Mouse (Mus musculus): ENCODE measurements around the gene Rufy1. TPM values are rescaled to one million over a fixed set of nuclear protein-coding genes. Genes with fewer than 3 reads are reported as not detected.

The Rufy1 gene
- total and polyA plus RNA-seq, 2 experiments from 2014 or later, result 11.3 to 19.9 TPM

GRCm38 (mm10) chr11:50374286-50375015 is 56.5 kb downstream of the Rufy1 start:
- Histone ChIP-seq H3K9me3 (ENCODE audit: low read length) (no peaks in the 10 kb centered on the region), H3K4me3 (ENCODE audit: low read depth, low read length) (no peak overlapping the region), H3K27me3 (ENCODE audit: insufficient read depth, low read length) (no peaks in the 10 kb centered on the region), H3K27ac (ENCODE audit: low read depth, low read length) (no peak overlapping the region), H3K4me2 (ENCODE audit: low read depth, low read length, poor library complexity, severe bottlenecking) (no peak overlapping the region), H3K36me3 (ENCODE audit: insufficient read depth, low read length) (no peaks in the 10 kb centered on the region; the same call in 1 of the 2 replicates), H3K4me1 (ENCODE audit: insufficient read depth, low read length) (peaks cover 7% of the 10 kb centered on the region; the same call in 1 of the 2 replicates), H3K9ac (replicated peaks; ENCODE audit: low read length, poor library complexity, severe bottlenecking) (no peak overlapping the region)
- no peak for ATAC-seq (ENCODE audit: low FRiP score)
- 67% methylated on average over 13 of the region's 13 CpGs for WGBS
- no peak for TF ChIP-seq CTCF (IDR thresholded peaks at IDR 0.05)
- no peak for DNase-seq (ENCODE audit: low spot score)

GRCm38 (mm10) chr11:50373621-50374020 is 57.3 kb downstream of the Rufy1 start:
- TF ChIP-seq CTCF (IDR thresholded peaks at IDR 0.05), result no peak
- Histone ChIP-seq H3K9me3 (ENCODE audit: low read length) (no peaks in the 10 kb centered on the region), H3K36me3 (ENCODE audit: insufficient read depth, low read length) (no peaks in the 10 kb centered on the region), H3K27ac (ENCODE audit: low read depth, low read length) (no peak overlapping the region), H3K4me2 (ENCODE audit: low read depth, low read length, poor library complexity, severe bottlenecking) (no peak overlapping the region), H3K4me1 (ENCODE audit: insufficient read depth, low read length) (peaks cover 7% of the 10 kb centered on the region; the same call in 1 of the 2 replicates), H3K4me3 (ENCODE audit: low read depth, low read length) (no peak overlapping the region), H3K9ac (replicated peaks; ENCODE audit: low read length, poor library complexity, severe bottlenecking) (no peak overlapping the region), H3K27me3 (ENCODE audit: insufficient read depth, low read length) (no peaks in the 10 kb centered on the region)
- 92% methylated on average over 1 of the region's 1 CpGs for whole genome bisulfite sequencing
- DNase-seq (ENCODE audit: low spot score) (no peak), ATAC-seq (ENCODE audit: low FRiP score) (no peak)

GRCm38 (mm10) chr11:50373086-50373485 is 57.8 kb downstream of the Rufy1 start:
- H3K9ac ChIP-seq (replicated peaks; ENCODE audit: low read length, poor library complexity, severe bottlenecking), result no peak overlapping the region
- no peak overlapping the region for H3K4me3 ChIP-seq (ENCODE audit: low read depth, low read length)
- H3K4me1 ChIP-seq (ENCODE audit: insufficient read depth, low read length), result peaks cover 7% of the 10 kb centered on the region; the same call in 1 of the 2 replicates
- ATAC-seq (ENCODE audit: low FRiP score) (no peak), DNase-seq (ENCODE audit: low spot score) (no peak)
- no peaks in the 10 kb centered on the region for H3K9me3 ChIP-seq (ENCODE audit: low read length)
- no peaks in the 10 kb centered on the region for H3K36me3 ChIP-seq (ENCODE audit: insufficient read depth, low read length)
- H3K4me2 ChIP-seq (ENCODE audit: low read depth, low read length, poor library complexity, severe bottlenecking), result no peak overlapping the region
- no peaks in the 10 kb centered on the region for H3K27me3 ChIP-seq (ENCODE audit: insufficient read depth, low read length)
- no peak for TF ChIP-seq CTCF (IDR thresholded peaks at IDR 0.05)
- no peak overlapping the region for H3K27ac ChIP-seq (ENCODE audit: low read depth, low read length)

GRCm38 (mm10) chr11:50371911-50372310 is 59.0 kb downstream of the Rufy1 start:
- peak overlapping the region; percentile 57 for H3K4me2 ChIP-seq (ENCODE audit: low read depth, low read length, poor library complexity, severe bottlenecking)
- H3K9me3 ChIP-seq (ENCODE audit: low read length), result no peaks in the 10 kb centered on the region
- no peaks in the 10 kb centered on the region for H3K36me3 ChIP-seq (ENCODE audit: insufficient read depth, low read length)
- H3K9ac ChIP-seq (replicated peaks; ENCODE audit: low read length, poor library complexity, severe bottlenecking), result peak overlapping the region; percentile 70; the same call in 1 of the 2 replicates
- H3K4me3 ChIP-seq (ENCODE audit: low read depth, low read length), result peak overlapping the region; percentile 30; the same call in 1 of the 2 replicates
- H3K27me3 ChIP-seq (ENCODE audit: insufficient read depth, low read length), result no peaks in the 10 kb centered on the region
- 95% methylated on average over 1 of the region's 1 CpGs for WGBS
- ATAC-seq (ENCODE audit: low FRiP score), result 0 out of 2 replicates have a peak, but pooled peaks have one; percentile 1
- DNase-seq (ENCODE audit: low spot score), result no peak
- no peak for TF ChIP-seq CTCF (IDR thresholded peaks at IDR 0.05)
- H3K27ac ChIP-seq (ENCODE audit: low read depth, low read length), result peak overlapping the region; percentile 88
- peaks cover 7% of the 10 kb centered on the region; the same call in 1 of the 2 replicates for H3K4me1 ChIP-seq (ENCODE audit: insufficient read depth, low read length)

- Histone ChIP-seq H3K4me3 (ENCODE audit: low read depth, low read length) (peak overlapping the region; percentile 30), H3K9ac (replicated peaks; ENCODE audit: low read length, poor library complexity, severe bottlenecking) (peak overlapping the region; percentile 70), H3K4me1 (ENCODE audit: insufficient read depth, low read length) (peaks cover 5% of the 10 kb centered on the region; the same call in 1 of the 2 replicates), H3K27me3 (ENCODE audit: insufficient read depth, low read length) (no peaks in the 10 kb centered on the region), H3K4me2 (ENCODE audit: low read depth, low read length, poor library complexity, severe bottlenecking) (peak overlapping the region; percentile 57), H3K36me3 (ENCODE audit: insufficient read depth, low read length) (no peaks in the 10 kb centered on the region), H3K27ac (ENCODE audit: low read depth, low read length) (peak overlapping the region; percentile 88), H3K9me3 (ENCODE audit: low read length) (no peaks in the 10 kb centered on the region)
- WGBS, result under 1% methylated on average over 18 of the region's 18 CpGs
- DNase-seq (ENCODE audit: low spot score), result peak; percentile 87
- ATAC-seq (ENCODE audit: low FRiP score), result peak; percentile 67; the same call in 1 of the 2 replicates
- TF ChIP-seq CTCF (IDR thresholded peaks at IDR 0.05), result peak; percentile 74
Measured at GRCm38 (mm10) chr11:50371399-50371841, 59.5 kb downstream of the Rufy1 start.

GRCm38 (mm10) chr11:50370969-50371368 is 60.0 kb downstream of the Rufy1 start:
- WGBS, result 18% methylated on average over 4 of the region's 4 CpGs
- H3K4me2 ChIP-seq (ENCODE audit: low read depth, low read length, poor library complexity, severe bottlenecking), result peak overlapping the region; percentile 57
- no peaks in the 10 kb centered on the region for H3K9me3 ChIP-seq (ENCODE audit: low read length)
- H3K4me3 ChIP-seq (ENCODE audit: low read depth, low read length), result no peak overlapping the region; the same call in 1 of the 2 replicates
- peak overlapping the region; percentile 88 for H3K27ac ChIP-seq (ENCODE audit: low read depth, low read length)
- no peak for TF ChIP-seq CTCF (IDR thresholded peaks at IDR 0.05)
- H3K9ac ChIP-seq (replicated peaks; ENCODE audit: low read length, poor library complexity, severe bottlenecking), result peak overlapping the region; percentile 70; the same call in 1 of the 2 replicates
- H3K36me3 ChIP-seq (ENCODE audit: insufficient read depth, low read length), result no peaks in the 10 kb centered on the region
- H3K4me1 ChIP-seq (ENCODE audit: insufficient read depth, low read length), result 0 out of 2 replicates have a peak, but pooled peaks cover under 1% of the 10 kb centered on the region
- no peaks in the 10 kb centered on the region for H3K27me3 ChIP-seq (ENCODE audit: insufficient read depth, low read length)
- DNase-seq (ENCODE audit: low spot score), result peak; percentile 24
- peak; percentile 69; the same call in 1 of the 2 replicates for ATAC-seq (ENCODE audit: low FRiP score)
